Mouse (Mus musculus): ENCODE results near the gene Cnr1.

- no peak for TF ChIP-seq CTCF (IDR thresholded peaks at IDR 0.05; ENCODE audit: extremely low read depth, insufficient read length, insufficient replicate concordance, low read depth, low read length)
- TF ChIP-seq POLR2A (IDR thresholded peaks at IDR 0.05; ENCODE audit: low read depth, low read length): no peak
These were observed 17.2 kb downstream of the Cnr1 start for GRCm38 (mm10) chr4:33941557-33941956.

All from small intestine, adult 2 months (tissue).